Mouse (Mus musculus) hindbrain, embryonic 10.5 days (tissue): ENCODE data around the gene Isl2. TPM values are rescaled to one million over a fixed set of nuclear protein-coding genes. Genes with fewer than 3 reads are reported as not detected.

Experiments used
- DNase-seq: peaks from one replicate; pipeline ENCODE4 v3.0.0-alpha.2; 2017; ENCODE audit warnings: low spot score
- H3K27ac ChIP-seq: fragments of 300-500 bp; sonication (generic); 2 replicates; pipeline ENCODE4 v1.5.1; 2016; ENCODE audit warnings: mild to moderate bottlenecking, moderate library complexity
- H3K27me3 ChIP-seq: fragments of 300-500 bp; sonication (generic); 2 replicates; pipeline ENCODE4 v1.6.1; 2016; ENCODE audit warnings: mild to moderate bottlenecking; ENCODE audit not compliant: poor library complexity, insufficient read depth, severe bottlenecking
- H3K36me3 ChIP-seq: fragments of 300-500 bp; sonication (generic); 2 replicates; pipeline ENCODE4 v1.6.1; 2016; ENCODE audit warnings: mild to moderate bottlenecking, moderate library complexity
- H3K4me1 ChIP-seq: fragments of 300-500 bp; sonication (generic); replicated peaks from 2 replicates; pipeline ENCODE4 v1.6.1; 2016; ENCODE audit warnings: mild to moderate bottlenecking
- H3K4me3 ChIP-seq: fragments of 300-500 bp; sonication (generic); 2 replicates; pipeline ENCODE4 v1.5.1; 2016; ENCODE audit warnings: mild to moderate bottlenecking, moderate library complexity
- H3K9me3 ChIP-seq: fragments of 300-500 bp; sonication (generic); 2 replicates; pipeline ENCODE4 v1.6.1; 2016; ENCODE audit warnings: mild to moderate bottlenecking, moderate library complexity
- WGBS: fragments of 180-500 bp; shearing (Covaris S2); methylation state at CpG from one replicate; pipeline ENCODE4 v1.1.7; 2016; 5-methylcytosine and 5-hydroxymethylcytosine counted together
- polyA plus RNA-seq: library from polyadenylated mRNA; unstranded; fragments of >200 nt; fragmentation: Nextera tagmentation; extraction: Ambion mirVana; gene quantifications from 2 replicates; pipeline ENCODE4 v1.2.1, GENCODE M21; 2016

Isl2 gene
- polyA plus RNA-seq, 1 experiment from 2014 or later, result 15.7 TPM

DNA sequence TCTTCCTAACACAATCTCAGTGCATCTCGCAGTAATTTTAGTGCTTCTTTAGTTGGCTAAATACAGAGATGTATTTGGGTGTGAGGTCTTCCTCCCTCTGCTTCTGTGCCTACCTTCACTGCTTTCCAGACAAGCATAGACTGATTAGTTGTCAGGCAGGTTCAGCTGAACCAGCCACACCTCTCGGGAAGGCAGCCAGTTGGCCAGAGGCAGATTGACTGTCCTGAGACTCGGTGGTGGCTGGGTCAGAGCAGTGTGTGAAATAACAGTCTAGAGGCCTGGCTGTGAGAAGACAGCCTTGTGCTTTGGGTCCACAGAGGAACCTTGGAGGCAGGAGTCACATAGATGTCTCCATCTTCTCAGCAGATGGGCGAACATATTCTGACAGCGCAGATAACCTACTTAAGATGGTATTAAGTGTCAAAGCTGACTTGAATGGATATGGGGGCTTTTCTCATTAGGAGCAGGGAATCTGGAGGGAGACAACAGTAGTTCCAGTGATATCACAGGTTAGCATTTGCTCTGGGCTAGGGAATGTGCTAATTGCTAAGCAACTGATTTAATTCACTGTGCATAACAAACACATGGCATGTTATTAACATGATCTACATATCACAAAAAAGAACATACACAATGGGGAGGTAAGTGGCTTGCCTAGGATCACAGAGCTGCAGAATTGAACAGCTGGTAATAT is 30.1 kb downstream of the Isl2 start:
- Histone ChIP-seq H3K4me1 (no peaks in the 10 kb centered on the region), H3K9me3 (no peaks in the 10 kb centered on the region), H3K4me3 (no peak overlapping the region), H3K36me3 (no peaks in the 10 kb centered on the region), H3K27me3 (no peaks in the 10 kb centered on the region), H3K27ac (no peak overlapping the region)
- WGBS, result 77% methylated on average over 5 of the region's 5 CpGs
- no peak for DNase-seq

DNA sequence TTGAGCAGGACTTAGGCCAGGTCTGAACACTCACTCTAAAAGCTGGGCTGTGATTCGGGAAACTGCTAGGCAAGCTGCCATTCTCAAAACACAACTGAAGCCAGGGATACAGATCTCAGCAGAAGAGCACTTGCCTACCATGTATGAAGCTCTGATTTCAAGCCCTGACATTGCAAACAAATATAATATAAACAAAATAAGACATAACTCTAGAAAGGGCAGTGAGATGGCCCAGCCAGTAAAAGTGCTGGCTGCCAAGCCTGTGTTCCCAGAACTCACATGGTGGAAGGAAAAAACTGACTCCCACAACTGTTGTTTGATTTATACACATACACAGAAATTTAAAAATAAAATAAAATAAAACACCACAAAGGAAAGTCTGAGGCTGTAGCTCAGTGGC is 32.6 kb downstream of the Isl2 start:
- H3K9me3 ChIP-seq, result no peaks in the 10 kb centered on the region

DNA sequence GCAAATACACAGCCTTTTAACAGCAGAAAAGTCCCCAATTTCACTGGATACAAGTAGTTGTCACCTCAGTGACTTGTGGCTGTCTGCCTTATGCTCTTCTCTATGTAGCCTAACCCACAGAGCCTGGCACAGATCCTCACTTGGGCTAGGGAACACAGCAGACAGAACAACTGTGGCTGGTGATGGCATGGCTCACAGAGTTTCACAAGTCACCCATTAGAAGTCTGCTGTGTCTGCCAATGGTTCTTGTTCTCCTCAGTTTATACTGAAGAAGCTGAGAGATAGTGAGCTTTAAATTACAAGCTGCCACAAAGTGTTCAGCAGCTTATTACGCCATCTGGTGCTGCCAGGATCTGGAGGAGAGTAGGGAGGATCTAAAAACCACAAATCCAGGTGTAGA is 38.1 kb downstream of the Isl2 start:
- Histone ChIP-seq H3K27me3 (no peaks in the 10 kb centered on the region), H3K36me3 (no peaks in the 10 kb centered on the region), H3K9me3 (no peaks in the 10 kb centered on the region), H3K4me3 (no peak overlapping the region), H3K27ac (no peak overlapping the region), H3K4me1 (peaks cover 3% of the 10 kb centered on the region)
- 71% methylated on average over 1 of the region's 1 CpGs for WGBS
- DNase-seq, result no peak

More for the DNA sequence above, 32.6 kb downstream of the Isl2 start:
- H3K4me3 ChIP-seq, result no peak overlapping the region
- WGBS, result 87% methylated on average over 1 of the region's 1 CpGs
- DNase-seq, result no peak
- no peaks in the 10 kb centered on the region for H3K36me3 ChIP-seq
- H3K27me3 ChIP-seq, result no peaks in the 10 kb centered on the region
- no peak overlapping the region for H3K27ac ChIP-seq
- no peaks in the 10 kb centered on the region for H3K4me1 ChIP-seq

DNA sequence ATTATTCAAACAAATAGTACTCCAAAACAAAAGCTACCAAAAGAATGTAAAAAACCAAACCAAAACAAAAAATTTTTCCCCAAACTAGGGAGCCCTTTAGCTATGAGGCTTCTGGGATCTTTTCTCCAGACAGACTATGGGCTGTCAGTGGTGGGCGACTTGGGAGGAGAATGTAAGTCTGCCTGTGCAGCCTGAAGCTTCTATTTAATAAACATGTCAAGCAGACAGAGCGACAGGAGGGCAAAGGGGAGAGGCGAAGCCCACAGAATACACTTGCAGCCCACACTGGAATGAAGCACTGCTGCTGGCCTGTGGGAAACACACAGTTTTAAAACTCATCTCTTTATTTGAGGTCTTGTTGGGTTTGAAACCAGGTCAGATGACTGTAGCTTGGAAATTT is 42.9 kb downstream of the Isl2 start:
- Histone ChIP-seq H3K36me3 (no peaks in the 10 kb centered on the region), H3K27ac (no peak overlapping the region), H3K4me1 (peaks cover 7% of the 10 kb centered on the region), H3K27me3 (no peaks in the 10 kb centered on the region), H3K9me3 (no peaks in the 10 kb centered on the region), H3K4me3 (no peak overlapping the region)
- 21% methylated on average over 3 of the region's 3 CpGs for WGBS
- peak; percentile 9 for DNase-seq

DNA sequence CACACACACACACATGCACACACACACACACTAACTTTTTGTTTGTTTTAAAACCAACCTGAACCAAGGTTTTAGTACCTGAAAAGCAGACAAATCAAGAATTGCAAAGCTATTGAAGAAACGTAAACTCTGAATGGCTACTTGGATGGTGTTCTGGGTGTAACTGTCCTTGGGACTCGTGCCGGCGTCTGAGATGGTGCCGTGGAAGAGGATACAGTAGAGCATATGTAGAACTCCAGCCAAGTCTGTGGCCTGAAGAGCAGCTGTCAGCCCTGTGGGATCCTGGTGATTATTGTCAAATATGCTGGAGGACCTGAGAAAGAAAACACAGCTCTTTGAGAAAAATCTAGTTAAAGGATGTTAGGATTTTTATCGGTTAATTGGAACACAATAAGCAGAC is 47.7 kb downstream of the Isl2 start:
- Histone ChIP-seq H3K27ac (no peak overlapping the region), H3K36me3 (no peaks in the 10 kb centered on the region), H3K27me3 (no peaks in the 10 kb centered on the region), H3K9me3 (no peaks in the 10 kb centered on the region), H3K4me1 (peaks cover 7% of the 10 kb centered on the region), H3K4me3 (no peak overlapping the region)
- no peak for DNase-seq
- 90% methylated on average over 6 of the region's 6 CpGs for WGBS

Other genes starting within 250 kb of the Isl2 start
- 0.64 and 1.0 TPM in 2 replicates for gene Nrg4, start 211.8 kb upstream of the Isl2 start, polyA plus RNA-seq
- gene Tmem266, start 211.8 kb upstream of the Isl2 start, polyA plus RNA-seq, result 0.46 and 1.2 TPM in 2 replicates
- 122 and 135 TPM in 2 replicates for gene Etfa, start 26.4 kb upstream of the Isl2 start, polyA plus RNA-seq